Mouse (Mus musculus): ENCODE measurements at regions not wholly inside any gene's neighbourhood (a gene's known extent, or its start where the extent isn't known, plus 50 kb on each side); places are given as distances from the start of the nearest gene placed in this dataset.

- no peak for TF ChIP-seq CEBPB (IDR thresholded peaks at IDR 0.05; ENCODE audit: insufficient read depth, poor library complexity, severe bottlenecking)
- no peak for TF ChIP-seq POLR2A (IDR thresholded peaks at IDR 0.05; ENCODE audit: insufficient read length, low read depth)
- no peak for TF ChIP-seq TCF12 (IDR thresholded peaks at IDR 0.05; ENCODE audit: insufficient read depth, poor library complexity, severe bottlenecking)
- TF ChIP-seq USF1 (IDR thresholded peaks at IDR 0.05; ENCODE audit: low read depth), result no peak
- no peak for TF ChIP-seq MYOD1 (IDR thresholded peaks at IDR 0.05; ENCODE audit: control insufficient read depth in 1 of 3, insufficient read length in 2 of 3, low read depth in 2 of 3)
- TF ChIP-seq E2F4 (IDR thresholded peaks at IDR 0.05; ENCODE audit: insufficient read depth), result no peak
- no peak for TF ChIP-seq POLR2AphosphoS2 (IDR thresholded peaks at IDR 0.05; ENCODE audit: insufficient read length, low read depth)
- no peak for TF ChIP-seq REST (IDR thresholded peaks at IDR 0.05; ENCODE audit: insufficient read depth, insufficient read length)
- TF ChIP-seq MAX (IDR thresholded peaks at IDR 0.05; ENCODE audit: low read depth), result no peak
- no peak for TF ChIP-seq MYOG (IDR thresholded peaks at IDR 0.05; ENCODE audit: control insufficient read depth in 1 of 3, insufficient read depth in 1 of 3, insufficient read length in 2 of 3, low read depth in 2 of 3)
- no peak for TF ChIP-seq SRF (IDR thresholded peaks at IDR 0.05; ENCODE audit: control insufficient read depth, insufficient read length, low read depth)
- no peak for TF ChIP-seq TCF3 (IDR thresholded peaks at IDR 0.05; ENCODE audit: insufficient read length, low read depth)
These were observed 1330.5 kb downstream of the Defb40 start for GRCm38 (mm10) chr8:17647559-17647958.
